Mouse (Mus musculus) brain, embryonic 14.5 days (tissue): Measurements from ENCODE around the gene Fam136a.
"Not testable (repeated sequence)": the region's sequence is repeated elsewhere in the genome, so short reads cannot be mapped to it uniquely, and the experiment has no call there.

ENCODE experiments used
- CTCF ChIP-seq: fragments of 200-500 bp; IDR thresholded peaks from 2 replicates; pipeline ENCODE4 v1.5.1; 2012; ENCODE audit warnings: inconsistent platforms, mild to moderate bottlenecking, moderate library complexity, borderline replicate concordance; ENCODE audit not compliant: insufficient read depth, insufficient read length; ENCODE audit errors: extremely low read depth
- POLR2A ChIP-seq: fragments of 200-500 bp; IDR thresholded peaks from 2 replicates; pipeline ENCODE4 v1.6.1; 2012; ENCODE audit warnings: mild to moderate bottlenecking, inconsistent platforms, borderline replicate concordance; ENCODE audit not compliant: poor library complexity, insufficient read depth, insufficient read length, severe bottlenecking; ENCODE audit errors: extremely low read depth

DNA sequence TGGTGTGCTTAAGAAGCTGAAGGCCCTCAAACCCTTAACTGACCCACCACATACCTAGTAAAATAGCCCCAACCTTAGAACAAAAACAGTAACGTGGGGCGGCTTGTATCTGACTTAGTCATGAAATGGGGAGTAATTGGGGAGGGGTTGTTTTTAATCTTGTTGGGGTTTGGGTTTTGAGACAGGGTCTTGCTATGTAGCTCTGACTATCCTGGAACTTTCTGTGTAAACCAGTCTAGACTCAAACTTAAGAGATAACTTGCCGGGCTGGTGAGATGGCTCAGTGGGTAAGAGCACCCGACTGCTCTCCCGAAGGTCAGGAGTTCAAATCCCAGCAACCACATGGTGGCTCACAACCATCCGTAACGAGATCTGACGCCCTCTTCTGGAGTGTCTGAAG, 14.7 kb downstream of the Fam136a start:
- not testable (repeated sequence) for TF ChIP-seq CTCF, POLR2A
